Comparison of ENCODE assay signal across 7 mouse cellular contexts in the genomic region with DNA sequence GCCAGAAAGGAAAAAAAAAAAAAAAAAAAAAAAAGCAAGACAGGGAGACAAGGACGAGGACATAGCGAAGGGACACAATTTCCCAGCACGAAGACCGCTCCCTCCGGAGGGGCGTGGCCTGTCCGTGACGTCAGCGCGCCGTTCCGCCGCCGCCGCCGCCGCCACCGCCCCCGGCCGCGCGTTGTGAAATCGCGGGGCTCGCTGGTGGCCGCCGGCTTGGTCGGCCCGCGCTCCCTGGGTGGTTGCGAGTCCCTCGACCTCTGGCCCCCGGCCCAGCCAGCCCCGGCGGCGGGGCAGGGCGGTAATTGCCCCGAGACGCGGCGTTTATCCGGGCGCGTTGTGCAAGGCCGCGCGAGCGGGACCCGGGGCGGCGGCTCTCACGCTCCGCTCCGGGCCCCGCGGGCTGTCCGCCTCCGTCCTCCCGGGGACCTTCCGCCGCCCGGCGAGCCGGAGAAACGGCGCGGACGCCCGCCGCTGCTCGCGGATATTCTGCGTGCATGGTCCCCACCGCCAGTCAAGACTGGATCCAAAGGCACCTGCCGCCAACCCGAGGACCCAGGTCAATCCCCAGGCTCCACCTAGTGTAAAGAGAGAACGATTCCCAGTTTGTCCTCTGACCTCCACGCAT. TPM values are rescaled to one million over a fixed set of nuclear protein-coding genes. Genes with fewer than 3 reads are reported as not detected.
DNase-seq lines count a peak whose midpoint lies in the region; ATAC-seq lines count a peak whose summit lies in the region.

No protein-coding gene starts in this region.

- peak overlapping the region; percentile 87 for H3K4me3 ChIP-seq in embryonic facial prominence, embryonic 10.5 days
- peak overlapping the region; percentile 81 for H3K4me3 ChIP-seq in limb, embryonic 10.5 days
- peak overlapping the region; percentile 72 for H3K4me3 ChIP-seq in midbrain, embryonic 12.5 days

- ATAC-seq in granulocyte monocyte progenitor cell, adult 5-6 weeks (replicated peaks; ENCODE audit: poor library complexity, severe bottlenecking), result peak; percentile 71
- ATAC-seq in midbrain, embryonic 12.5 days (ENCODE audit: low FRiP score, low read depth), result peak; percentile 92

- H3K27me3 ChIP-seq in embryonic facial prominence, embryonic 10.5 days (replicated peaks; ENCODE audit: low read depth, poor library complexity, severe bottlenecking), result peaks cover 73% of the 10 kb centered on the region
- H3K27me3 ChIP-seq in limb, embryonic 10.5 days (ENCODE audit: low read depth, poor library complexity, severe bottlenecking), result peaks cover 75% of the 10 kb centered on the region
- peaks cover 41% of the 10 kb centered on the region for H3K27me3 ChIP-seq in midbrain, embryonic 12.5 days

- H3K4me2 ChIP-seq in midbrain, embryonic 12.5 days (replicated peaks), result peak overlapping the region; percentile 74

- no peaks in the 10 kb centered on the region for H3K36me3 ChIP-seq in embryonic facial prominence, embryonic 10.5 days (replicated peaks)
- no peaks in the 10 kb centered on the region for H3K36me3 ChIP-seq in limb, embryonic 10.5 days
- H3K36me3 ChIP-seq in midbrain, embryonic 12.5 days, result no peaks in the 10 kb centered on the region

- peak; percentile 92 for DNase-seq in adrenal gland, postnatal 14 days
- peak; percentile 84 for DNase-seq in embryonic facial prominence, embryonic 10.5 days (ENCODE audit: low spot score)
- DNase-seq in kidney, adult 18-20 months, result peak; percentile 87
- peak; percentile 85 for DNase-seq in limb, embryonic 10.5 days (ENCODE audit: low spot score)
- peak; percentile 53 for DNase-seq in skeletal muscle tissue, adult 2 months (ENCODE audit: low read depth, low spot score)

- peaks cover 14% of the 10 kb centered on the region for H3K4me1 ChIP-seq in embryonic facial prominence, embryonic 10.5 days
- H3K4me1 ChIP-seq in limb, embryonic 10.5 days, result peaks cover 6% of the 10 kb centered on the region
- 0 out of 2 replicates have a peak, but pooled peaks cover 6% of the 10 kb centered on the region for H3K4me1 ChIP-seq in midbrain, embryonic 12.5 days

- H3K27ac ChIP-seq in embryonic facial prominence, embryonic 10.5 days (replicated peaks), result peak overlapping the region; percentile 89
- peak overlapping the region; percentile 87 for H3K27ac ChIP-seq in limb, embryonic 10.5 days
- peak overlapping the region; percentile 80 for H3K27ac ChIP-seq in midbrain, embryonic 12.5 days (replicated peaks)

- H3K9ac ChIP-seq in midbrain, embryonic 12.5 days (replicated peaks), result peak overlapping the region; percentile 83

- WGBS in embryonic facial prominence, embryonic 10.5 days, result under 1% methylated on average over 78 of the region's 78 CpGs
- under 1% methylated on average over 76 of the region's 78 CpGs for WGBS in limb, embryonic 10.5 days
- under 1% methylated on average over 53 of the region's 78 CpGs for WGBS in midbrain, embryonic 12.5 days

- H3K9me3 ChIP-seq in embryonic facial prominence, embryonic 10.5 days, result no peaks in the 10 kb centered on the region
- no peaks in the 10 kb centered on the region for H3K9me3 ChIP-seq in limb, embryonic 10.5 days (replicated peaks)
- no peaks in the 10 kb centered on the region for H3K9me3 ChIP-seq in midbrain, embryonic 12.5 days

RNA-seq across cellular contexts. Expression of a gene that starts 38.5 kb away (rescaled TPM):
- total RNA-seq in adrenal gland, postnatal 14 days (2021), result not detected in 2 replicates
- 1.7 and 2.3 TPM in 2 replicates for polyA plus RNA-seq in embryonic facial prominence, embryonic 10.5 days (2016; fragmentation: Nextera tagmentation; extraction: Ambion mirVana)
- not detected in 2 replicates for total RNA-seq in granulocyte monocyte progenitor cell, adult 5-6 weeks (2014; fragmentation: Nextera tagmentation)
- 0.26 TPM in 1 of 2 replicates, not detected in the other for total RNA-seq in granulocyte monocyte progenitor cell, adult 5-6 weeks (2017)
- polyA plus RNA-seq in limb, embryonic 10.5 days (2016; fragmentation: Nextera tagmentation; extraction: Ambion mirVana), result 0.35 TPM in 1 of 2 replicates, not detected in the other
- polyA plus RNA-seq in midbrain, embryonic 12.5 days (2016; fragmentation: Nextera tagmentation; extraction: Ambion mirVana), result not detected in 2 replicates

Comparison
In these comparisons a context has a peak if more than half of its experiments do, and no peak if none do; other contexts are left out.
1. Peak in every context shown above with its lines: DNase-seq, ATAC-seq, H3K4me3 ChIP-seq and H3K27ac ChIP-seq.